In genomic region chr11:88954803-88955202, GRCm38 (mm10) we compare ENCODE assay signal across 8 mouse cellular contexts. TPM values are rescaled to one million over a fixed set of nuclear protein-coding genes. Genes with fewer than 3 reads are reported as not detected.
DNase-seq lines count a peak whose midpoint lies in the region; ATAC-seq lines count a peak whose summit lies in the region.

No protein-coding gene starts in this region.

- H3K4me1 ChIP-seq in hindbrain, embryonic 11.5 days (replicated peaks; ENCODE audit: control insufficient read depth, insufficient read depth, low read length): no peaks in the 10 kb centered on the region
- peaks cover 8% of the 10 kb centered on the region for H3K4me1 ChIP-seq in liver, embryonic 11.5 days (replicated peaks; ENCODE audit: control insufficient read depth, insufficient read depth, low read length)

- WGBS in hindbrain, embryonic 11.5 days: 1% methylated on average over 4 of the region's 4 CpGs
- 2% methylated on average over 4 of the region's 4 CpGs for WGBS in liver, embryonic 11.5 days

- H3K9me3 ChIP-seq in hindbrain, embryonic 11.5 days (ENCODE audit: control insufficient read depth, low read length): no peaks in the 10 kb centered on the region
- no peaks in the 10 kb centered on the region for H3K9me3 ChIP-seq in liver, embryonic 11.5 days (ENCODE audit: control insufficient read depth, low read length)

- peak overlapping the region; percentile 49 for H3K4me3 ChIP-seq in hindbrain, embryonic 11.5 days (ENCODE audit: low read depth, low read length)
- peak overlapping the region; percentile 57 for H3K4me3 ChIP-seq in liver, embryonic 11.5 days (ENCODE audit: low read depth, low read length)

- H3K9ac ChIP-seq in hindbrain, embryonic 11.5 days (ENCODE audit: low read depth, low read length): peak overlapping the region; percentile 55
- peak overlapping the region; percentile 55; the same call in 1 of the 2 replicates for H3K9ac ChIP-seq in liver, embryonic 11.5 days (ENCODE audit: low read depth, low read length)

- H3K4me2 ChIP-seq in hindbrain, embryonic 11.5 days (replicated peaks; ENCODE audit: low read depth, low read length): peak overlapping the region; percentile 47
- H3K4me2 ChIP-seq in liver, embryonic 11.5 days: peak overlapping the region; percentile 83

- H3K27me3 ChIP-seq in hindbrain, embryonic 11.5 days (ENCODE audit: control insufficient read depth, insufficient read depth, low read length): no peaks in the 10 kb centered on the region
- H3K27me3 ChIP-seq in liver, embryonic 11.5 days (replicated peaks; ENCODE audit: control insufficient read depth, insufficient read depth, low read length): no peaks in the 10 kb centered on the region

- no peaks in the 10 kb centered on the region for H3K36me3 ChIP-seq in hindbrain, embryonic 11.5 days (ENCODE audit: control insufficient read depth, insufficient read depth, low read length)
- H3K36me3 ChIP-seq in liver, embryonic 11.5 days (ENCODE audit: control insufficient read depth, insufficient read depth, low read length): no peaks in the 10 kb centered on the region

- DNase-seq in 3T3-L1 (ENCODE audit: low read depth, low spot score): peak; percentile 88
- peak; percentile 50 for DNase-seq in CD4-positive, CD25-positive, alpha-beta regulatory T cell, adult 2 months (ENCODE audit: low read depth, low spot score)
- peak; percentile 71 for DNase-seq in embryo, embryonic 11 days
- peak; percentile 54 for DNase-seq in hindbrain, embryonic 11.5 days (ENCODE audit: low spot score)
- no peak for DNase-seq in liver, embryonic 11.5 days (ENCODE audit: low spot score)
- peak; percentile 54 to 68 for DNase-seq in natural killer cell, adult 2 months (ENCODE audit: low spot score in 2 of 2)
- DNase-seq in layer of hippocampus, postnatal 25 days (ENCODE audit: extremely low spot score in 1 of 2, low spot score in 1 of 2): no peak
- no peak for DNase-seq in frontal cortex, postnatal 14 days (ENCODE audit: low spot score in 2 of 2)

- peak overlapping the region; percentile 36; the same call in 1 of the 2 replicates for H3K27ac ChIP-seq in hindbrain, embryonic 11.5 days (ENCODE audit: low read depth, low read length)
- H3K27ac ChIP-seq in liver, embryonic 11.5 days (ENCODE audit: low read depth, low read length): 0 out of 2 replicates have a peak overlapping the region, but pooled peaks have one; percentile 25

- peak; percentile 71; the same call in 1 of the 2 replicates for ATAC-seq in hindbrain, embryonic 11.5 days (ENCODE audit: low FRiP score)
- no peak for ATAC-seq in liver, embryonic 11.5 days (replicated peaks; ENCODE audit: low FRiP score)

RNA-seq across cellular contexts. Expression of gene Scpep1, which starts 0.5 kb away (rescaled TPM):
- 59.4 and 61.8 TPM in 2 replicates for polyA plus RNA-seq in hindbrain, embryonic 11.5 days (2014; fragmentation: Nextera tagmentation; extraction: Ambion mirVana)
- polyA plus RNA-seq in liver, embryonic 11.5 days (2014; fragmentation: Nextera tagmentation; extraction: Ambion mirVana): 57.4 and 59.4 TPM in 2 replicates
- 10 to 100 TPM; 13.7 to 15.7 TPM for total RNA-seq in layer of hippocampus, postnatal 25 days (2021)

RNA-seq across cellular contexts. Expression of gene Elobl, which starts 11.9 kb away (rescaled TPM):
- polyA plus RNA-seq in hindbrain, embryonic 11.5 days (2014; fragmentation: Nextera tagmentation; extraction: Ambion mirVana): not detected in 2 replicates
- polyA plus RNA-seq in liver, embryonic 11.5 days (2014; fragmentation: Nextera tagmentation; extraction: Ambion mirVana): not detected in 2 replicates
- not detected for total RNA-seq in layer of hippocampus, postnatal 25 days (2021)

RNA-seq across cellular contexts. Expression of gene Coil, which starts 15.2 kb away (rescaled TPM):
- polyA plus RNA-seq in hindbrain, embryonic 11.5 days (2014; fragmentation: Nextera tagmentation; extraction: Ambion mirVana): 18.5 and 18.8 TPM in 2 replicates
- 9.3 and 9.5 TPM in 2 replicates for polyA plus RNA-seq in liver, embryonic 11.5 days (2014; fragmentation: Nextera tagmentation; extraction: Ambion mirVana)
- 10 to 100 TPM; 19.5 to 20.0 TPM for total RNA-seq in layer of hippocampus, postnatal 25 days (2021)

RNA-seq across cellular contexts. Expression of gene Trim25, which starts 44.4 kb away (rescaled TPM):
- 3.6 and 3.8 TPM in 2 replicates for polyA plus RNA-seq in hindbrain, embryonic 11.5 days (2014; fragmentation: Nextera tagmentation; extraction: Ambion mirVana)
- 20.6 and 21.1 TPM in 2 replicates for polyA plus RNA-seq in liver, embryonic 11.5 days (2014; fragmentation: Nextera tagmentation; extraction: Ambion mirVana)
- 1 to 10 TPM; 3.5 to 4.1 TPM for total RNA-seq in layer of hippocampus, postnatal 25 days (2021)

Comparison
In these comparisons a context has a peak if more than half of its experiments do, and no peak if none do; other contexts are left out.
1. DNase-seq: peak in 3T3-L1 (single experiment), CD4-positive, CD25-positive, alpha-beta regulatory T cell, adult 2 months (single experiment), embryo, embryonic 11 days (single experiment), hindbrain, embryonic 11.5 days (single experiment) and natural killer cell, adult 2 months (2 of 2); none in liver, embryonic 11.5 days (single experiment), layer of hippocampus, postnatal 25 days (0 of 2) and frontal cortex, postnatal 14 days (0 of 2).